Mouse (Mus musculus) thymus, postnatal 10 days (tissue): ENCODE measurements at regions not wholly inside any gene's neighbourhood (a gene's known extent, or its start where the extent isn't known, plus 50 kb on each side); places are given as distances from the start of the nearest gene placed in this dataset.

Experiments used
- DNase-seq, 2 experiments: peaks; one replicate each; pipeline ENCODE4 v3.0.0; 2021; ENCODE audit warnings: low spot score in 2 of 2

DNA sequence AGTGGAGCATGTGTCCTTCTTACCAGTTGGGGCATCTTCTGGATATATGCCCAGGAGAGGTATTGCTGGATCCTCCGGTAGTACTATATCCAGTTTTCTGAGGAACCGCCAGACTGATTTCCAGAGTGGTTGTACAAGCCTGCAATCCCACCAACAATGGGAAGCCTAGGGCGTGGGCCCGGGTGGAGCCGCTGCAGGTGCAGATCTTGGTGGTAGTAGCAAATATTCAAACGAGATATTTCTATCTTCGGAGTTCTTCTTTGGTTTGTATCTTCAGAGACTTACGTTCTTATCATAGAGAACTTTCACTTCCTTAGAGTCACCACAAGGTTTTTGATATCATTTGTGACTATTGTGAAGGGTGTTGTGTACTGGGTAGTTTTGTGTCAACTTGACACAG lies 60.2 kb upstream of the Btbd35f28 start:
- peak; percentile 6 to 45 for DNase-seq
